In the genomic region with DNA sequence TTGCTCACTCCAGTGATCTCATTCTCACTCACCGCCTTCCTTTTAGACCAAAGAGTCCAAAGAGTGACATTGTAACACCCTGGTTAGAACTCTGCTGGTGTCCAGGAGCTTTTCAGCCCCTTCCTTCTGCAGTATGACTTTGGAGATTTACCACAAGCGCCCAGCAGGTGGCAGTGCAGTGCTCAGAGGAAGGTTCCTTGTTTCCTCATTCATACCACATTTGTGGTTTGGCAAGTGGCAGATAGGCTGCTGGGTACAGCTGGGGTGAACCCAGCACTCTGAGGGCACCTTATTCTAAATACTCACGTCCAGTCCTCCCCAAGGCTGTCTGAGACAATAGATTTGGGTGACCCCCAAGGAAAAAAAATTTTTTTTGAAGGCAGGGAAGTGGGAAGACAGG, we compare ENCODE assay signal across 8 mouse cellular contexts.
DNase-seq lines count a peak whose midpoint lies in the region; ATAC-seq and TF ChIP-seq lines count a peak whose summit lies in the region.

No protein-coding gene starts in this region.

- H3K4me2 ChIP-seq in kidney, embryonic 15.5 days: no peak overlapping the region
- no peak overlapping the region for H3K4me2 ChIP-seq in limb, embryonic 14.5 days (replicated peaks; ENCODE audit: low read depth, low read length, severe bottlenecking)

- no peak for TF ChIP-seq POLR2A in limb, embryonic 14.5 days (IDR thresholded peaks at IDR 0.05; ENCODE audit: borderline replicate concordance, extremely low read depth, insufficient read depth, insufficient read length)

- H3K9ac ChIP-seq in kidney, embryonic 15.5 days: no peak overlapping the region
- no peak overlapping the region for H3K9ac ChIP-seq in limb, embryonic 14.5 days (ENCODE audit: low read depth, low read length, severe bottlenecking)

- ATAC-seq in kidney, embryonic 15.5 days (replicated peaks; ENCODE audit: low FRiP score): no peak
- no peak for ATAC-seq in limb, embryonic 14.5 days (ENCODE audit: low FRiP score, low read depth)

- no peaks in the 10 kb centered on the region for H3K27me3 ChIP-seq in kidney, embryonic 15.5 days
- H3K27me3 ChIP-seq in limb, embryonic 14.5 days (ENCODE audit: control insufficient read depth, insufficient read depth, low read length): no peaks in the 10 kb centered on the region

- no peaks in the 10 kb centered on the region for H3K9me3 ChIP-seq in kidney, embryonic 15.5 days (replicated peaks)
- H3K9me3 ChIP-seq in limb, embryonic 14.5 days (ENCODE audit: control insufficient read depth, low read length): no peaks in the 10 kb centered on the region

- peak; percentile 73 for DNase-seq in kidney, adult 18-20 months
- DNase-seq in adrenal gland, adult 2 months: peak; percentile 58
- peak; percentile 57 for DNase-seq in embryo, embryonic 11.5 days (ENCODE audit: low read depth, low spot score)
- DNase-seq in induced T-regulatory cell, adult 2 months (ENCODE audit: low read depth): peak; percentile 65
- peak; percentile 57 for DNase-seq in limb, embryonic 14.5 days (ENCODE audit: low spot score)
- DNase-seq in ovary, postnatal 36 days (ENCODE audit: low spot score): peak; percentile 58
- peak; percentile 62 for DNase-seq in thymus, postnatal 25 days

- no peaks in the 10 kb centered on the region for H3K4me1 ChIP-seq in kidney, embryonic 15.5 days
- H3K4me1 ChIP-seq in limb, embryonic 14.5 days (ENCODE audit: control insufficient read depth, insufficient read depth, low read length): no peaks in the 10 kb centered on the region

- 29% methylated on average over 3 of the region's 3 CpGs for WGBS in kidney, embryonic 15.5 days
- WGBS in limb, embryonic 14.5 days: 27% methylated on average over 3 of the region's 3 CpGs

- no peak overlapping the region for H3K4me3 ChIP-seq in kidney, embryonic 15.5 days (replicated peaks)
- no peak overlapping the region for H3K4me3 ChIP-seq in limb, embryonic 14.5 days (replicated peaks; ENCODE audit: low read length)

- no peak overlapping the region for H3K27ac ChIP-seq in kidney, embryonic 15.5 days
- H3K27ac ChIP-seq in limb, embryonic 14.5 days (replicated peaks; ENCODE audit: low read depth, low read length): no peak overlapping the region

- no peaks in the 10 kb centered on the region for H3K36me3 ChIP-seq in kidney, embryonic 15.5 days
- no peaks in the 10 kb centered on the region for H3K36me3 ChIP-seq in limb, embryonic 14.5 days (ENCODE audit: control insufficient read depth, insufficient read depth, low read length)
